ENCODE assay signal across 18 mouse cellular contexts in the genomic region with DNA sequence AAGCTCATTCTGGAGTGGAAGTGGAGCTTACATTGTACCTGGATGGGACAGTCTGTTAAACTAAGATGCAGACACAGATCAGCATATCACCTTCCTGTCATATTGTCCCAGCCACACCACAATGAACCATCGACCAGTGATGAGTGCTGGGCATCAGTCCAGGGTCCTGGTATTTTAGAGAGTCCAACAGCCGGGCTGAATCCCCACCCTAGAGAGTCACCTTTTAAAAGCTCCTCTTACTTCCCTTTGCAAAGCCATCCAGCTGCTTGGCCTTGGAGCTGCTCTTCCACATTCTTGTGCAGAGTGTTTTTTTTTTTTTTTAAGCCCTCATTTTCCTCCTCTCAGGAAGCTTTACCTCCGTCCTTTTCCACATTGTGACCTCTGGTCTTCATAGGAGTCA. TPM values are rescaled to one million over a fixed set of nuclear protein-coding genes. Genes with fewer than 3 reads are reported as not detected.
DNase-seq lines count a peak whose midpoint lies in the region; ATAC-seq lines count a peak whose summit lies in the region.
"Had no signal": no experiment of that assay in that cellular context is flagged by ENCODE, and none has a peak within 500 bp of the region (broad histone marks: within the 10 kb centered on the region; RNA-seq: fewer than 3 reads in every experiment).

No protein-coding gene starts in this region.

- H3K9ac ChIP-seq in heart, embryonic 13.5 days = no peak overlapping the region
- no peak overlapping the region for H3K9ac ChIP-seq in heart, embryonic 11.5 days (ENCODE audit: low read depth, low read length)
- H3K9ac ChIP-seq: hindbrain, embryonic 13.5 days; intestine, embryonic 15.5 days; limb, embryonic 12.5 days; liver, embryonic 15.5 days had no signal

- peaks cover 31% of the 10 kb centered on the region for H3K4me1 ChIP-seq in heart, embryonic 13.5 days
- peaks cover 7% of the 10 kb centered on the region; the same call in 1 of the 2 replicates for H3K4me1 ChIP-seq in heart, embryonic 11.5 days (ENCODE audit: control insufficient read depth, insufficient read depth, low read length)
- H3K4me1 ChIP-seq: hindbrain, embryonic 13.5 days had no signal

- H3K27ac ChIP-seq in heart, embryonic 13.5 days (replicated peaks) = peak overlapping the region; percentile 80
- H3K27ac ChIP-seq in heart, embryonic 11.5 days (ENCODE audit: low read depth, low read length) = no peak overlapping the region
- H3K27ac ChIP-seq: hindbrain, embryonic 13.5 days; limb, embryonic 12.5 days had no signal

- H3K9me3 ChIP-seq in heart, embryonic 13.5 days = no peaks in the 10 kb centered on the region
- H3K9me3 ChIP-seq in heart, embryonic 11.5 days (replicated peaks; ENCODE audit: control insufficient read depth, low read length) = no peaks in the 10 kb centered on the region
- H3K9me3 ChIP-seq: hindbrain, embryonic 13.5 days; intestine, embryonic 15.5 days; limb, embryonic 12.5 days; liver, embryonic 15.5 days; megakaryocyte, embryonic 14.5 days had no signal

- ATAC-seq in heart, embryonic 13.5 days (ENCODE audit: extremely low read depth, insufficient number of reproducible peaks, low FRiP score, low TSS enrichment) = no peak
- no peak for ATAC-seq in heart, embryonic 11.5 days (replicated peaks; ENCODE audit: insufficient number of reproducible peaks, low FRiP score, low TSS enrichment)
- ATAC-seq: midbrain, embryonic 16.5 days had no signal

- no peak overlapping the region for H3K4me3 ChIP-seq in heart, embryonic 13.5 days
- no peak overlapping the region for H3K4me3 ChIP-seq in heart, embryonic 11.5 days (ENCODE audit: low read depth, low read length)
- H3K4me3 ChIP-seq: hindbrain, embryonic 13.5 days; intestine, embryonic 15.5 days; limb, embryonic 12.5 days; liver, embryonic 15.5 days; megakaryocyte, embryonic 14.5 days had no signal

- H3K27me3 ChIP-seq in heart, embryonic 13.5 days (replicated peaks) = no peaks in the 10 kb centered on the region
- no peaks in the 10 kb centered on the region for H3K27me3 ChIP-seq in heart, embryonic 11.5 days (ENCODE audit: control insufficient read depth, insufficient read depth, low read length)
- H3K27me3 ChIP-seq: hindbrain, embryonic 13.5 days; intestine, embryonic 15.5 days; limb, embryonic 12.5 days; liver, embryonic 15.5 days; megakaryocyte, embryonic 14.5 days had no signal

- 40% methylated on average over 3 of the region's 3 CpGs for WGBS in heart, embryonic 13.5 days
- 60% methylated on average over 3 of the region's 3 CpGs for WGBS in heart, embryonic 11.5 days (ENCODE audit: insufficient replicate concordance)
- WGBS in large intestine, adult 2 months = 13% methylated on average over 3 of the region's 3 CpGs

- no peaks in the 10 kb centered on the region for H3K36me3 ChIP-seq in heart, embryonic 13.5 days
- no peaks in the 10 kb centered on the region for H3K36me3 ChIP-seq in heart, embryonic 11.5 days (ENCODE audit: control insufficient read depth, insufficient read depth, low read length)
- H3K36me3 ChIP-seq: hindbrain, embryonic 13.5 days; intestine, embryonic 15.5 days; limb, embryonic 12.5 days; liver, embryonic 15.5 days had no signal

- H3K4me2 ChIP-seq in heart, embryonic 13.5 days = no peak overlapping the region
- no peak overlapping the region for H3K4me2 ChIP-seq in heart, embryonic 11.5 days
- H3K4me2 ChIP-seq: hindbrain, embryonic 13.5 days; intestine, embryonic 15.5 days; limb, embryonic 12.5 days; liver, embryonic 15.5 days had no signal

- peak; percentile 16 for DNase-seq in adrenal gland, adult 2 months
- no peak for DNase-seq in adrenal gland, postnatal 4 days (ENCODE audit: low spot score in 2 of 2)
- peak; percentile 39 for DNase-seq in 3134 (ENCODE audit: extremely low read depth, insufficient read length, low spot score)
- peak; percentile 42 for DNase-seq in large intestine, adult 2 months (ENCODE audit: low read depth, low spot score)
- no peak for DNase-seq in urinary bladder, postnatal 10 days (ENCODE audit: low spot score)
- DNase-seq in kidney, adult 9 months = no peak
- DNase-seq: adrenal gland, postnatal 25 days; cerebellum, adult 9-11 months; right cerebral cortex, postnatal 14 days; thymus, adult 18-20 months had no signal

RNA-seq across cellular contexts. Expression of a gene that starts 33.2 kb away (rescaled TPM):
- 10 to 100 TPM; 22.0 to 26.3 TPM for total RNA-seq in adrenal gland, adult 2 months (2021)
- polyA plus RNA-seq in adrenal gland, adult 2 months (2012; rRNA removed) = 3.3 and 3.4 TPM in 2 replicates
- 10 to 100 TPM; 25.0 to 26.2 TPM for total RNA-seq in adrenal gland, postnatal 4 days (2021)
- polyA plus RNA-seq in heart, embryonic 13.5 days (2015; fragmentation: Nextera tagmentation; extraction: Ambion mirVana) = 8.8 and 10.0 TPM in 2 replicates
- 10.1 and 14.3 TPM in 2 replicates for polyA plus RNA-seq in heart, embryonic 11.5 days (2014; fragmentation: Nextera tagmentation; extraction: Ambion mirVana)
- polyA plus RNA-seq in large intestine, adult 2 months (2012; rRNA removed) = 3.3 and 12.9 TPM in 2 replicates

Comparison
In these comparisons a context has a peak if more than half of its experiments do, and no peak if none do; other contexts are left out.
1. DNase-seq: peak in adrenal gland, adult 2 months (single experiment), 3134 (single experiment) and large intestine, adult 2 months (single experiment); none in adrenal gland, postnatal 4 days (0 of 2), urinary bladder, postnatal 10 days (single experiment) and kidney, adult 9 months (single experiment).